Mouse (Mus musculus): ENCODE measurements at regions not wholly inside any gene's neighbourhood (a gene's known extent, or its start where the extent isn't known, plus 50 kb on each side); places are given as distances from the start of the nearest gene placed in this dataset.

- DNase-seq (ENCODE audit: low spot score), result no peak
Measured at GRCm38 (mm10) chr10:38269136-38269535, 552.4 kb downstream of the Rfpl4b start.

GRCm38 (mm10) chr10:38265564-38265963, 556.0 kb downstream of the Rfpl4b start:
- no peak for DNase-seq (ENCODE audit: low spot score)

- no peak for DNase-seq (ENCODE audit: low spot score)
Measured at GRCm38 (mm10) chr10:38246821-38247220, 574.8 kb downstream of the Rfpl4b start.

All from ovary, postnatal 36 days (tissue).